Mouse (Mus musculus) retina, postnatal 1 day (tissue): ENCODE measurements around the gene Sdf2l1.

Experiments
- DNase-seq: peaks from one replicate; pipeline ENCODE4 v3.0.0-alpha.2; 2012

The Sdf2l1 gene

GRCm38 (mm10) chr16:17121569-17121968 lies 10.6 kb downstream of the Sdf2l1 start:
- no peak for DNase-seq

DNA sequence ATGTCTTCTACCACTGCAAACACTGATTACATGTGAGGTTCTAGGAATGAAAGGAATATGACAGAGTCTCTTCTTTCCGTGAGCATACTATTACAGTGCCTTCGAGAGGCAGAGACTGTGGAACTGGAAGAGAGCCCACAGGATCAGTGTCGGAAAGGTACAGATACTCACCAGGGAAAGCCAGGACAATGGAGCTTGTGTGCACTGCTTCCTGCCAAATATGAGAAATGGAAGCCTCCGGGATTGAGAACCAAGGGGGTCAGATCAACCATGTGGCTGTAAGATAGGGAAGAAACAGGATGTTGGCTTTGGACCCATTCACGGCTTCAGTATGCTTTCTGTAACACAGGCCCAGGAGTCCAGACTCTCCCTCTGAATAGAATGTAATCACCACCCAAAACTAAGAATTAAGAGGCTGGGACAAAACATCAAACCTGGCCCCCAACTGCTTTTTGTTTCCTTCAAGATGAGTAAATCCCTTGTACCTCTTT lies 14.8 kb downstream of the Sdf2l1 start:
- no peak for DNase-seq

- peak; percentile 91 for DNase-seq
Observed at GRCm38 (mm10) chr16:17110771-17111743, 21.1 kb downstream of the Sdf2l1 start, which contains the start of gene Ppil2. Gene Ppil2, minus strand, starts transcription at chr16:17111257.

DNA sequence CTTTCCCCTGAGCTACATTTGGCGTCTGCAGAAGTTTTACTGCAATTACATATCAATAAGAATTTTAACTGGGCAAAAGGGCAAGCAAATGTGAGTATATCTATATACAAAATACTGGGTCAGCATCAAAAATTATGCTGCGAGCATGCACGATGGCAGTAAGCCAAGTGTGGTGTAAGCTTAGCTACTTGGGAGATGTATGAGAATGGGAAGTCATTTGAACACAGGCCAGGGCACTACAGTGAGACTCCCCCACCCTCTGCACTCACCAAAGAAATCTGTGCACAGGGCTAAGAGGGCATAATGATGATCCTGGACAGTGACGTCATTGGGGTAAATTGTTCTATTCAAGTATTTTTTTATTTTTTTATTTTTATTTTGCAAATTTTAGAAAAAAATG lies 27.6 kb downstream of the Sdf2l1 start:
- no peak for DNase-seq

GRCm38 (mm10) chr16:17102630-17103220 lies 29.5 kb downstream of the Sdf2l1 start:
- DNase-seq: no peak

GRCm38 (mm10) chr16:17096938-17097337 lies 35.2 kb downstream of the Sdf2l1 start:
- no peak for DNase-seq

- DNase-seq: no peak
Observed at GRCm38 (mm10) chr16:17088346-17088745, 43.8 kb downstream of the Sdf2l1 start.

DNA sequence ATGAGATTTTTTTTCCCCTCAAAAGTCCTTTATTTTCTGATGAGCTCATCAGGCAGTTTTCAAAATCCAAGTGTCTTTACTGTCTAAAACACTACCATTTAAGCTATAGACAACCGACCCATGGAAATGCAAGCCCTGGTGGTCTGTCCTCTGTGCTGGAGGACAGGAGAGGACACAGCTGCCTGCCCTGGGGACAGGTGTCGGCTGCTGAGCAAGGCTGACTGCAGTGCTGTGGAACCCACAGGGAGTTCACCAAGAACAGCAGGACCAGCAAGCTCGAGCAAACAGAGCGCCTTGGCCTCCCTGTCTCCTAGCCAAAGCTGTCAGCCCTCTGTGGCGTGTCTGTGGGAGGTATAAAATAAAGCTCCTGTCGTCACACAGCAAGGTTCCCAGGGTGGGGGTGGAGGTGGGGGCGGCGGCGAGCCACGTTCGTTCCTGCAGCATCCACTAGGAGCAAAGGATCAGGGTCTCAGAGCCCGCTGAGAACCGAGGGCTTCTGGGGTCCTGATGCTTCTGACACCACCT lies 45.5 kb downstream of the Sdf2l1 start:
- DNase-seq: no peak

DNA sequence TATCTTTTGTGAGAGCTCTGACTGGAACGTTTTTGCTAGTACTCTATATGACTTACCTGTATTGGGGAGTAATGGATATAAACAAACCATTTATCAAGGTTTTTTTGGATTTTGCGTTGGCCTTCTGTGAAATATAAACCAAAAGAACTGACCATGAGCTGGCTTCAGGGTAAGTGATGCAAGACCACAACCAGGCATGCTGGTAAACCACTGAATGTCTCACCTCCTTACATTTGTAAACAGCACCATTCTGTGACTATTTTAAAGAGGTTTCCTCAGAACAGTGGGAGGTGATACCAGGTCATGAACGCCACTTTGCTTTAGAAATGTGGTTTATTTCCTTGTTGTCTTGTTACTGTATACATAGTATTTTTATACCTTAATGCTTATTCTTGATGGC lies 45.9 kb downstream of the Sdf2l1 start:
- DNase-seq: no peak

DNA sequence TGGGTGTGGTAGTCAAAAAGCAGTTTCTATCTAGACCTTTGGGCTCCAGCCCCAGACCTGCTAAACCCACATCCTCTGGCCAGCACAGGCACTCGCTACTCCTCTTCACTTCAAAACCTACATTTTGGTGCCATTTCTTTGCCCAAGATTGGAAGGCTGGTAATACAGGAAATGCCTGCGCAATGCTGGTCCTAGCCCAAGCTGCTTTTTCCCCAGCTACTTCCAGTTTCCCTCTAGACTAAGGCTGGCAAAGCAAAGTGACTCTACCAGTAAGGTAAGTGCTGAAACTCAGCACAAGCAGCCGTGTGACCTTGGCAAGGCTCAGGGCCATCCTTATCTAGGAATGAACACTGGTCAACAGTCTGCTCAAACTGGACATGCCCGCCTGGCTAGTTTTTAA lies 46.5 kb downstream of the Sdf2l1 start:
- DNase-seq: no peak

DNA sequence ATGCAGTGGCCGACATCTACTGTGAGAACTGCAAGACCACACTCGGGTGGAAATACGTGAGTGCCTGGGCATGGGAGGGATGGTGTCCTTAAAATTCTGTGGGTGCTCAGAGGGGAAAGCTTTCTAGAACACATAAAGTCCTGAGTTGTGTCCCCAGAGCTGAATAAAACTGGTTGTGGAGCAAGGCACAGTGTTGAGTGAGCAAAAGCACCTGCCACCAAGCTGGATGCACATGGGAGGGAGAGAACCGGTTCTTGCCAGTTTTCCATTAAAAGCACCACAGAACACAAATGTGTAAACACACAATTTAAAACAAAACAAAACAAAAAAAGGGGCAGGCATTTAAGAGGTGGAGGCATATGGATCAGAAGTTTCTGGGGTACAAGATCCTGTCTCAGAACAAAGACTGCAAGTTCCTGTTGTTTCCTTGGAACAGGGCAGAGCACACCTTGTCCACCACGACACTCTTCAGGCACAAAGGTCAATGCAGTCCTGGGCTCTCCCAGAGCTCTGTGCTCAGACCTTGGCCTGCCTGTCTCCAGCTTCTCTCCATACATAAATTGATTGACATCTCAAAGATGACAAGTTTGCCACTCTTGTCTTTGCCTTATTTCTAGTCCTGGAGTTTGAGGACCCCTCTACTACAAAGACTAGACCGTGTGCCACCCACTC lies 49.9 kb downstream of the Sdf2l1 start:
- DNase-seq: no peak
